Mouse (Mus musculus) neural tube, embryonic 10.5 days (tissue): ENCODE results near the gene Rb1.

Experiments
- DNase-seq: peaks from one replicate; pipeline ENCODE4 v3.0.0-alpha.2; 2017; ENCODE audit warnings: low spot score; ENCODE audit errors: extremely low spot score

The Rb1 gene

DNA sequence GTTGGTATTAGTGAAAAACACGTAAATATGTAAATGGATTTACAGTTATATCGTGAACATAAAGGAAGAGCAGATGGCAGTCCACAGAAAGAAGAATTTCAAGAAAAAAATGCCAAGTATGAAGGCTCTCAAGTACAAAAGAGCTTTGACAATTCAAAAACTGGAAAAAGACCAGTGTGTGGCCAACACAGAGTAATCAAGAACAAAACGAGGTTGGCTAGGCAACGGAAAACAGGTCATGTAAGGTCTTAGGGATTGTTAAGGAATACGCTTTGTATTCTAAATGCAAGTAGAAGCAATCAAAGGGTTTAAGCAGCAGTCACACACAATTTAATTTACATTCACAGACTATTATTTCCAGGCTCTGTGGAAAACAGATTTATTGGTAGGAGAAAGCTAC, 53.8 kb downstream of the Rb1 start:
- DNase-seq = no peak

DNA sequence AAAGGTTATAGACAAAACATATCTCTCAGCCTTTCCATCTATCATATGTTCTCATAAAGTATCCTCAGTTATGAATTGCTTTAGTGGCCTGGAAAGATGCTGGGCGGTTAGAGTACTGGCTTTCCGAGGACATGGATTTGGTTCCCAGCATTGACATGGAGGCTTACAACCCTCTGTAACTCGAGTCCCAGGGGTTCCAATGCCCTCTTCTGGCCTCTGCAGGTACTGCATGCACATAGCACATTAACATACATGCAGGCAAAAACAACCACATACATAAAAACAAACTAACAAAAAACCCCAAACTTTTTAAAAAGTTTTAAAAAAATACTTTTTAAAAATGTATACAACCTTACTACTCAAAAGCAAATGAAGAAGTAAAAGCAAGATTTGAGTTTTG, 59.5 kb downstream of the Rb1 start:
- no peak for DNase-seq

DNA sequence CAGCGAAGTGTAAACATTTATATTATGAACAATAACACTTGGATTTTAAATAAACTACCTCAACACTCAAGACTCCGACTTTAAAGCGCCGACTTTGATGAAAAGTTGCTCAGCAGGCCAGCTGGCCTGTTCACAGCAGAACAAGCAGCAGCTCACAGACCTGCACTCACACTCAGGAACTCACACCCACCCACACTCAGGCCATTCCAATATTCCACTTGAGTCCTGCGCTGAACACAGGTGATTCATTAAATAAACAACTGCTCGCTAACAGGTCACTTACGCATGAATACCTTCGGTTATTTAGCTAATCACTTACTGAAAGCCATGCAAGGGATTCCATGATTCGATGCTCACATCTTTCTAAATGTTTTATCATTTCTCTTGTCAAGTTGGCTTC, 63.4 kb downstream of the Rb1 start:
- no peak for DNase-seq

DNA sequence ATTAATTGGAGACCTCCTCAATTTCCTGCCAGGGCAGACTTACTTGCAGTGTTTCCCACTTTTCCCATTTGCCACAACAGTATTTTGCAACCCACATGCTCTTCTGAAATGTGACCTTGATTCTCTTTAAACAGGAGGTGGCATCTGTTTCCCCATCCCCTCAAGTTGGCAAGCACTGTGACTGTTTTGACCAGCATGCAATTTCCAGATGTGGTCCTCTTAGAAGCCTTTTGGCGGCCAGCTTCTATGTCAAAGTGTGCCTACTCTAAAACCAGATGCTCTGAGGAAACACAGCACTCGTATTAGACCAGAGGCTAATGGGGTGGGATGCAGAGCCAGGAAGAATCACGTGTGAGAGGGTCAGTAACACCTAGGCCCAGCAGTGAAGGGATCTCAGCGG, 67.4 kb downstream of the Rb1 start:
- no peak for DNase-seq

DNA sequence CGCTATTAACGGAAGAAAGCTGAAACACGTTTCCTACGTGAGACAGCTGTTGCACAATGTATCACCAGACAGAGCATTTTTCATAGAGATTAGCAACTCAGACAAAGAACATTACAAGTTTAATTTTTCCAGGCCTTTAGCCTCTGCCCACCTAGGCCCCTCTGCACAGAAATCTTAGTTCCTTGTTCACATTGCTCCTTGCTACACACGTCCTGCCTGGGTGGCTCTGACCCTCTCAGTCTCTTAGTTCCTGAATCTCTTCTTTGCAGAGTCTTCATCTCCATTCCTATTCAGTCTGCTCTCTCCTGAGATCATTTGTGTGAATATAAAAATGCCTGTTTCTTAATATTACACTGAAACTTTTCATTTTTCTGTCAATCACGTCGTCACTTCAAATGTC, 68.3 kb downstream of the Rb1 start:
- DNase-seq = no peak

DNA sequence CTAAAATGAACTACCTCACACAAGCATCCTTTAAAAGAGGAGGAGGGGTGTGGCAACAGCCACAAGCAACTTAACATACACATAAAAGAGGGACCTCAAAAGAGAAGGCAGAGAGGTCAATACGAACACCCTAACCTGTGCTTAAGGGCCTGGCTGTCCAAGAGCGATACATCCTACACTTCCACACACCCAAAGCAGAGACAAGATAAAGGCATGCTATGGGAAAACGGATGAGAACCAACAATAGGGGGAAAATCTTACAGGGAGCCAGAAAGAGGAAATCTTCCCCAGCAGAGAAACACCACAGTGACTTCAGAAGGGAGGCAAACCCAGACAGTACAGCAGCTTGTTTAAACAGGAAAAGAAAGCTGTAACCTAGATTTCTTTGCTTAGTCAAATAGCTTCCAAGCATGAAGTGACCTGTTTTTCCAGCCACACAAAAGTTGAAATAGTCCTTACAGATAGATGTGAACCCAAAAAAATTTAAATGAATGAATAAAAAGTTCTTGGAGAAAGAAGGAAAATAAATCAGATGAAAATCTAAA, 70.1 kb downstream of the Rb1 start:
- no peak for DNase-seq

DNA sequence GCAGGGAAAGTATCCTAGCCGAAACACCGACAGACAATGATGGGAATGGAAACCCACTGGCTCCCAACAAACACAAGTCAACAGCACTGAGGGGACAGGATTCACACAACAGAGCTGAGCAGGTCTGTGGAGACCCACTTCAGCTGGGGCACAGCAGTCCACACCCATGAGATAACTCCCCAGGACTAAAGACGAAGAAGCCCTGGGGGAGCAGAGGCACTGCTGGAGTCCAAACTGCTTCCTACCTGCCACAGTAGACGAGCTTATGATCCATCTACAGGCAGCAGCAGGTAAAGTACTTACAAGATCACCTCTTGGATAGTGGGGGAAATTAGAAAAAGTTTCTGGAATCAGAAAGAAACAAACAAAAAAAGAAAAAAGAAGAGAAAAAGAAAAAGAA, 71.2 kb downstream of the Rb1 start:
- DNase-seq = no peak

DNA sequence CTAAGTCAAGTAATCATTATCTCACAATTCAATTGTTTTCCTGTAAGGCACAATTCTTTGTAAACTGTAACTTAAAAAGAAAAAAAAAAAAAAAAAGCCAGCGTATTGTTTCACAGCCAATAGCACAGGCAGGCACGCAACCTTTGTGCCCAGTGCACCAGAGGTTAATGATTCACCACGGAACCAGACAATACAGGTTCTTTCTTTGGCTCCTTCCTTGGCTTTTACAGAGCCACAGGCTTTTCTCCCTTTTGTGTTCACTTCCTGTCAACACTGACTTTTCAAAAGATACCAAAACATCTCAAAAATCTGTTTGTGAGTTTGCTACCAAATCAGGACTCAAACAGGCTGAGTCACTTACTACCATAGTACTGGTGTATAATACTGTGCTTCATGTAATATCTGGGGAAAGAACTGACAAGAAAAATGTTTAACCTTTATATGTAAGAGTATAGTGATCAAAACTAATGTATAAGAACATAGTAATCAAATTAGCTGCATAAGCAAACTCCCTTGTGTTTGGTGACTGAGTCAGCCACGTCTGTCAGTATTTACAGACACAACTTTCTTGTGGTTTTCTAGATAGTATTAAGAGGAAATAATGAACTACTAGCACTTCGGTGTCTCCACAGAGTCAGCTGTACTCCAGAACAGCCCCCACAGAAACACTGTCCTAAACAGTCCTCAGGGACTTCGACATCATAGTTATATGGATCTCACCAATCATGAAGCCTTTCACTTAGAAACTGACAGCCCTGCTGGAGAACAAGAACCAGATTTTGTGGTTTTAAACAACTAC, 72.0 kb downstream of the Rb1 start:
- DNase-seq = no peak

DNA sequence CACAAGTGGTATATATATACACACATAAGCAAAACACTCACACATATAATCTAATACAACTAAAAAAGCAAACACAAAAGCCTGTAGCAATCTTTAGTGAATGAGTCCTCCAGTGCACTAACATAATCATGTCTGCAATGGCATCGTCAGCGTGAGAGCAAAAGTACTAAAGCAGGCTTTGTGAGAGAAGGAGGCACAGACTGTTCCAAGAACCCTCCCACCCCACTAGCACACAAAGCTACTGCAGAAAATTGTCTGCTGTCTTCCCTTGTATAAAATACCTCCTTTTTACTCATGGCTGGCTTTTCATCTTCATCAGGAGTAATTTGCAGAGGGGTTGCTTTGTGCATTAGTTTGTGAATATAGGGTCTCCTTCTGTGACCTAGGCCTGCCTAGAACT, 73.3 kb downstream of the Rb1 start:
- DNase-seq = no peak

DNA sequence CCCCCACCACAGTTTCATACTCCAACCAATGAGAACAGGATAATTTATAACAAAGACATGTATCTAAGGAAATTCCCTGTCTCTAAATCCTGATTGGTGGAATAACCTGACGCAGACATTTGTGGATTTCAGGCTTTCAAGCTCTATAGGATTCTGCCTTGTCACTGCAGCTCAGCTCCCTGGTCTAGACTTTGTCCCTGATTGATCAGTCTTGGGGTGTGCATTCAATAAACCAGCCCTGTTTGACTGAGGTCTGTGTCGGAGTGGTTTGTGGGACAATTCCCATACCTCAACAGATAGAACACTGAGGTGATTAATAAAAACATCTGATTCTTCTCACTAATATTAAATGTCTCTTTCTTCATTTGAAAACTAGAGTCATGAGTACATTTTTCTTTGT, 75.6 kb downstream of the Rb1 start:
- DNase-seq = no peak

DNA sequence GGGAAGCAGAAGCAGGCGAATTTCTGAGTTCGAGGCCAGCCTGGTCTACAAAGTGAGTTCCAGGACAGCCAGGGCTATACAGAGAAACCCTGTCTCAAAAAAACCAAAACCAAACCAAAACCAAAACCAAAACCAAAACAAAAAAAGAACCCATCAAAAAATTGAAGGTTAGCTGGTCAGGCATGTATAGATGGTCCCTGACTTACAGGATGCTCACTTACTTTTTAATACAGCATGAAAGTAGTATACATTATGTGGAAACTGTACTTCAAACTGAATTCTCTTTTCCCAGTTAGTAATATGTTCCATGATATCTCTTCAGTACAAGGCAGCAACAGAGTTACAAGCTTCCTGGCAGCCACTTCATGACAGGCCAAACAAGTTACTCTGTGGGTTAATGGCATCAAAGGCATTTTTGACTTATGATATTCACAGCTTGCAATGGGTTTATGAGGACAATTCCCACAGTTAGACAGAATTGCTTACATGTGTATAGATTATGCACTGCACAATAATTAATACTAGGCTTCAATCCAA, 81.5 kb downstream of the Rb1 start:
- no peak for DNase-seq

DNA sequence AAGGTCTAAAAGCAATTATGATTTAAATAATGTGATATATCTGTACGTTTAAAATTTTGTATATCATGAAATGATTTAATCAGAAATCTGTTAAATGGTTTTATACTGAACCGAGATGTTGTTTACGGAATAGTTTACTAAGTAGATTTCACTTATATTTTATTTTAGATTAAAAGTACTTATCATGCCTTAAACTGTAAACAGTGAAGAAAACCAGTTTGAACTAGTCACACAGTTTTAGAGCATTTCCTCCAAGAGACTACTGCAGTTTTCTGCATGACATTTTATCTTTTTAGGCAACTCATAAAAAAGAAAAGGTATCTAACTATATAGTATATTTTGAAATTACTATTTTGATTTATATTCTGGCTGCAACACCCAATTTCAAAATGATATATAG, 85.8 kb downstream of the Rb1 start:
- DNase-seq = no peak

DNA sequence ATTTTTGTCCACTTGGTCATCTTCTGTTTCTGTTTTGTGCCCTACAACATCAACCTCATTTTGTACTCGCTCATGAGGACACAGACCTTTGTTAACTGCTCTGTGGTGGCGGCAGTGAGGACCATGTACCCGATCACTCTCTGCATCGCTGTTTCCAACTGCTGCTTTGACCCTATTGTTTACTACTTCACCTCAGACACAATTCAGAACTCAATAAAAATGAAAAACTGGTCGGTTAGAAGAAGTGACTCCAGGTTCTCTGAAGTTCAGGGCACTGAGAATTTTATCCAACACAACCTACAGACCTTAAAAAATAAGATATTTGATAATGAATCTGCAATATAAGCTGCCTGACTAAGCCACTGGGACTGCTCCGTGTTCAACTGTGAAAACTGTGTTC, 86.3 kb downstream of the Rb1 start:
- DNase-seq = peak; percentile 42

DNA sequence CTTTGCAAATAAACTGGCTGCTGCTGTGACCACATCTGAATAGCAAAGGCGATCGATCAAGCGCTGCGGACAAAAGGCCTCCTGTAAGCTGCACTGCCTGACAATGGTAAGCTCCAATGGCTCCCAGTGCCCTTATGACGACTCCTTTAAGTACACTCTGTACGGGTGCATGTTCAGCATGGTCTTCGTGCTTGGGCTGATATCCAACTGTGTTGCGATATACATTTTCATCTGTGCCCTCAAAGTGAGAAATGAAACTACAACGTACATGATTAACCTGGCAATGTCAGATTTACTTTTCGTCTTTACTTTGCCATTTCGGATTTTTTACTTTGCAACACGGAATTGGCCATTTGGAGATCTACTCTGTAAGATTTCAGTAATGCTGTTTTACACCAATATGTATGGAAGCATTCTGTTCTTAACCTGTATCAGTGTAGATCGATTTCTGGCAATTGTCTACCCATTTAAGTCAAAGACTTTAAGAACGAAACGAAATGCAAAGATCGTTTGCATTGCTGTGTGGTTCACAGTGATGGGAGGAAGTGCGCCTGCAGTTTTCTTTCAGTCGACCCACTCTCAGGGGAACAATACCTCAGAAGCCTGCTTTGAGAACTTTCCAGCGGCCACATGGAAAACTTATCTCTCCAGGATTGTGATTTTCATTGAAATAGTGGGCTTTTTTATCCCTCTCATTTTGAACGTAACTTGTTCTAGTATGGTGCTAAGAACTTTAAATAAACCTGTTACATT, 86.9 kb downstream of the Rb1 start:
- DNase-seq = peak; percentile 70

DNA sequence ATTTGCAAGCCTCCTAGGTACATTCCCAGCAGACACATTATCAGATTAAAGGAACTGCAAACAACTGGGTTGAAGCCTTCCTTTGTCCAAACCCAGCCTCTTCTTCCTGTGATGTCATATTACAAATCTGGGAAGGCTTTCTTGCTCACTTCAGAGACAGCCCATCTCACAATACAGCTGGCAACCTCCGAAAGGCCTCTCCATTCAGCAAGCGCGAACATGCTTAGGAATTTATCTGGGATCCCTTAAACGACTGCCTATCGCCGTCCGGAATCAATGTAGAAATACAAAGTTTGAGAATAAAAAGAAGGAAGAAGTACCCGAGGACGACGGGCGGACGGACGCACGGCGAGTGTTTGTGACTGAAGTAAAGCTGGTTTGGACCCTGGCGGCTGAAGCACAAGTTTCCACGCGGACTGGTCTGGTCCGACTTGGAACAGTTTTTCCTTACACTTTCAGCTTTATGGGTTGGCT, 87.7 kb downstream of the Rb1 start, which contains the start of gene Lpar6:
Gene Lpar6, plus strand, starts transcription at position 48 of the 474 bp plus-strand sequence.
- peak; percentile 83 for DNase-seq

DNA sequence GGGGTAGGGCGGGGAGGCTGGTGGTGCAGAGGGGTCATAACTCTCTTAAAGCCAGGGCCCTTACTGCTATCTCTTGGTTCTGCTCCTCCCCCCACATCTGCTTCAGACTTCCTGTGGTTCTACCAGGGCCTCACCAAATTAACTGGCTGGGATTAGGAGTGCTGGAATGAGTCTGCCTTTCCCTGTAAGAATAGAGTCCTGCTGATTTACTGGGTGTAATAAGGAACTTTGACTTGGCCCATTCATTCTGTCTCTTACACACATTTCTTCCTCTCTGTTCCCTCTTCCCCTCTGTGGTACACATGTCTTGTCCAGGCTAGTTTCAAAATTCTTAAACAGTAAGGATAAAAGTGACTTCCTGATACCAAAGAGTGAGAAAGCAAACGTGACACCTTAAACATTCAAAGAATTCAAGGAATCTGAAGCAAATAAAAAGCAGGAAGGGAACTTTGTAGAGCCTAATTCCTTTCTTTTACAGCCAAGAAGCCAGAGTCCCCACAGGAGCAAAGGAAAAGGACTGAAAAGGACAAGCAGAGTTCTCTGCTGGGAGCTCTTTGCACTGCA, 91.1 kb downstream of the Rb1 start:
- peak; percentile 33 for DNase-seq

DNA sequence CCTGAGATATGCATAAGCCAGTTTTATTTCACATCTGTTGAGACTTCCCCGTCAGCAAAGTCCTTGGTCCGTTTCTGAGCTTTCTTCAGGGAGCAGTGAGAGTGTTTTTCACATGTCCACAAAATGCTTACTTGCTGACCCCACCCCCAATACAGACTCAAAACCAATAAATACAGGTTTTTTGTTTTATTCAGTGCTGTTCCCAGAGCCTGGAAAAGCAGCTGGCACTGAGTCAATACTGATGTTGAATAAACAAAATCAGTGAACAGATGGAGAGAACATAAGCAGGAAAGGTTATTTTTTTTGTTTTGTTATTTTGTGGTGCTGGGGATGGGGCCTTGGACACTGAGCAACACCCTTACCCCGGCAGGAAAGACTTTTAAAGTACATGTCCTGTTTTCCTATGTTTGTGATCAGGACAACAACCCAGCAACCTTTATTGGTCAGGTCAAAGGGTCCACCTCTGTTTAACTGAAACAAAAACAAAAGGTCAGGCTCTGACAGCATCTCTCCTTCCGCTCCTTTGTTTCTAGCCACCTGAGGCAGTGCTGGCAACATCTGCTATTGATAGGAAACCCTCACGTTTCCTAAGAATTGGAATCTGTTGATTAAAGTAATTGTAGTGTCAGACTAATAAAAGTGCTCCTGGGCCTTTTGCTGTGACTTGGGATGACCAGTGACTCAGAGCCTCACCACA, 94.2 kb downstream of the Rb1 start:
- DNase-seq = no peak

DNA sequence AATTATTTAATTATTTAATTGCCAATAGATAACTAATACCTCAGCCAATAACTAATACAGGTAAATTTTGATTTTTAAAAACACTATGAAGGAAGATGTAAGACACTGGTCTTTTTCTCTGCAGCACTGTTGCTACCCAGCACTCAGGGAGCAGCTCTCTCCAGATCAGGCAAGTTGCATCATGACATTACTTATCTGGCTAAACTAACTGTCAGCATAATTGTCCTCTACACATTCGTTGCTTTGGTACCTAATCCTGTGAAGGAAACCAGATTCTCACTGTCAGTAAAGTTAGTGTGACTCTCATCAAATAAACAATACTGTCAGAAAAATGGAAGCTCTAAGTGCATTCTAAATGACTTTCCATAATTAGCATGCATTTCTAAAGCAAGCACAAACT, 98.8 kb downstream of the Rb1 start:
- DNase-seq = no peak

DNA sequence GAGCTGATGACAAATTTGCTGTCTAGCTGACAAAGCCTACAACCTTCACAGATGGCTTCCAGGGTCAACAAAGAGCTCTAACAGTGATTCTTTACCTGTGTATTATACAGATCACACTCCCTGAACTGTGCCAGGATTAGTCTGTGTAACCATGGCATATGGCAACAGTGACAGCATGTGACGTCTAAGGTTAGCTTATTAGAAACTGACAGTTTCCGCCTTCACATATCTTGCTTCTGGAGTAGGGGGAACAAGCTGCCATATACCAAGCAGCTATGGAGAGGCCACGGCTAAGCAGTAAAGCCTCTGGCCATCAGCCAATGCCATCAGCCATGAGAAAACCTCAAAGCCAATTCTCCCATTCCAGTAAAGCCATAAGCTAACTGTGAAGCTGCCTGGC, 99.3 kb downstream of the Rb1 start:
- DNase-seq = no peak

DNA sequence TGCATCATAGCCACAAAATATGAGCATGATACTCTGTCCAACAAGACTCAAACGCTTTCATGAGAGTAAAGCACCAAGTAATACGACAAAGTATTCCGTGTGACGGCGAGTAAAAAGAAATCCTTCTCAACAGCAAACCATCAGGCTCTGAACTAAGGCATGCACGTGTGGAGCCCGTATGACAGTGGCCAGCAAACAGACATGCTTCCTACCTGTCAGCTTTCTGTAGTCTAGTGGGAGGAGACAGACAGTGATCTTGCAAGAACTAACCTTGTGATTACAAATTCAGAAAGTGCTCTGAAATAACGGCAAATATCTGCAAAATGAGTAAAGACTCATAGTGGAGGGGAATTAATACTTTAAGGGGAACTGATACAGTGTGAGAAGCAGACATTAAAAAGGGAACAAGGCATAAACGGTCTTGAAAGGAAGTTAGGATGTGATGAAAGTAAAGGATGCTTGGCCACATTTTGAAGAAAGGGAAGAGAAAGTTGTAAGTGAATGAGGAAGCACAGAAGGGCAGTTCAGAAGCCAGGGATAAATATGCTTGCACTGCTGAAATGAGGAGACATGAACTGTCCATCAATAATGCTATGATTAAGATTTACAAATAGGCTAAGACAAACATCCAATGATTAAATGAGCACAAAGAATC, 103.2 kb downstream of the Rb1 start:
- no peak for DNase-seq

DNA sequence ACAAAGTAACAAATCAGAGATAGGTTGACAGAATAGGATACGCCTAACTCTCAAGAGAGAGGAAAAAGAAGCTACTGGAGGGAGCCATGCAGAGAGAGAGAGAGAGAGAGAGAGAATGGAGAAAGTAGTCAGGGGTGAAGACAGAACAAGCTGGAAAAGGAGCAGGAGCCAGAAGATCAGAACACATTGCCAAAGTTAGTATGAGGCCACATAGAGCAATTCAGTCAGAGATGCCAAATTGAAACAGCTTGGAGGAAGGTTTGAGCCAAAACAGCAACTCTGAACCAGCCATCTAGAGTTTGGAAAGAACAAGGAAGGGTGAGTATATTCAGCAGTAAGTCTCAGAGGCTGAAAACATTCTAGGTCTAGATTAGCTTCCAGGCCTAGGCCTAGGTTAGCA, 108.6 kb downstream of the Rb1 start:
- no peak for DNase-seq
